ENCODE assay signal across 15 mouse cellular contexts in the genomic region with DNA sequence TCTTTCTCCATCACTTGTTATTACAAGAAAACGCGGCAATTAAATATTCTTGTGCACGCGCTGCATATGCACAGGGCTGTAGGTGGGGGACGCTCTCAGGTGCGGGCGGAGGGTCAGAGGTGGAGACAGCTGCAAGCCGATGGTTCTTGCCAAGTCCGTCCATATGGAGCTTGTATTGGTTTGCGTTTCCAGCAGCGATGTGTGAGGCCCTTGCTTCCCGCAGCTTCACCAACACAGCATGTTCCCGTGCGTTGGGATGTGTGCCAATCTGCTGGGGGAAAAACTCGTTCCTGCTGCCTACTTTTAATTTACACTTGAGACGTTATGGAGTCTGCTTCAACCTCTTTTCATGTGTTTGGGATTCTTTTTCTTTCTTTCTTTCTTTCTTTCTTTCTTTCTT.
DNase-seq lines count a peak whose midpoint lies in the region; ATAC-seq lines count a peak whose summit lies in the region.
"Had no signal": no experiment of that assay in that cellular context is flagged by ENCODE, and none has a peak within 500 bp of the region (broad histone marks: within the 10 kb centered on the region; RNA-seq: fewer than 3 reads in every experiment).

No protein-coding gene starts in this region.

- no peaks in the 10 kb centered on the region for H3K4me1 ChIP-seq in forebrain, embryonic 13.5 days
- H3K4me1 ChIP-seq in forebrain, embryonic 12.5 days: no peaks in the 10 kb centered on the region
- H3K4me1 ChIP-seq: hindbrain, embryonic 15.5 days; megakaryocyte, embryonic 14.5 days had no signal

- 0 out of 2 replicates have a peak, but pooled peaks have one; percentile 16 for ATAC-seq in forebrain, embryonic 13.5 days
- ATAC-seq in forebrain, embryonic 12.5 days (ENCODE audit: low FRiP score): no peak
- ATAC-seq: liver, postnatal 0 days had no signal

- no peak overlapping the region for H3K4me3 ChIP-seq in forebrain, embryonic 13.5 days
- no peak overlapping the region for H3K4me3 ChIP-seq in forebrain, embryonic 12.5 days (replicated peaks)
- H3K4me3 ChIP-seq: hindbrain, embryonic 15.5 days; megakaryocyte, embryonic 14.5 days; neural tube, embryonic 13.5 days had no signal

- WGBS in forebrain, embryonic 13.5 days: 74% methylated on average over 16 of the region's 16 CpGs
- WGBS in forebrain, embryonic 12.5 days: 83% methylated on average over 16 of the region's 16 CpGs

- no peak overlapping the region for H3K27ac ChIP-seq in forebrain, embryonic 13.5 days
- H3K27ac ChIP-seq in forebrain, embryonic 12.5 days: no peak overlapping the region
- H3K27ac ChIP-seq: hindbrain, embryonic 15.5 days; neural tube, embryonic 13.5 days had no signal

- no peaks in the 10 kb centered on the region for H3K9me3 ChIP-seq in forebrain, embryonic 13.5 days (replicated peaks)
- no peaks in the 10 kb centered on the region for H3K9me3 ChIP-seq in forebrain, embryonic 12.5 days
- H3K9me3 ChIP-seq: hindbrain, embryonic 15.5 days; neural tube, embryonic 13.5 days had no signal

- H3K27me3 ChIP-seq in forebrain, embryonic 13.5 days: no peaks in the 10 kb centered on the region
- H3K27me3 ChIP-seq in forebrain, embryonic 12.5 days: no peaks in the 10 kb centered on the region
- H3K27me3 ChIP-seq: hindbrain, embryonic 15.5 days; megakaryocyte, embryonic 14.5 days; neural tube, embryonic 13.5 days had no signal

- H3K4me2 ChIP-seq in forebrain, embryonic 13.5 days: 0 out of 2 replicates have a peak overlapping the region, but pooled peaks have one; percentile 14
- no peak overlapping the region for H3K4me2 ChIP-seq in forebrain, embryonic 12.5 days
- H3K4me2 ChIP-seq: hindbrain, embryonic 15.5 days; neural tube, embryonic 13.5 days had no signal

- H3K36me3 ChIP-seq in forebrain, embryonic 13.5 days (ENCODE audit: poor library complexity, severe bottlenecking): no peaks in the 10 kb centered on the region
- no peaks in the 10 kb centered on the region for H3K36me3 ChIP-seq in forebrain, embryonic 12.5 days (replicated peaks)
- H3K36me3 ChIP-seq: hindbrain, embryonic 15.5 days; neural tube, embryonic 13.5 days had no signal

- H3K9ac ChIP-seq in forebrain, embryonic 13.5 days: no peak overlapping the region
- no peak overlapping the region for H3K9ac ChIP-seq in forebrain, embryonic 12.5 days
- H3K9ac ChIP-seq: hindbrain, embryonic 15.5 days; liver, postnatal 0 days; neural tube, embryonic 13.5 days had no signal

- peak; percentile 5 for DNase-seq in cerebellum, adult 9-10 months
- peak; percentile 44 for DNase-seq in layer of hippocampus, adult 9-11 months
- DNase-seq in right cerebral cortex, adult 2 months (ENCODE audit: low spot score in 2 of 2): peak; percentile 71
- DNase-seq in yolk sac, embryonic 10.5 days (ENCODE audit: low spot score): no peak
- DNase-seq in embryo, embryonic 11 days: no peak
- no peak for DNase-seq in heart, postnatal 4 days
- DNase-seq: B cell, adult 2 months; kidney, postnatal 4 days; liver, postnatal 0 days; spleen, adult 18-20 months had no signal

Comparison
In these comparisons a context has a peak if more than half of its experiments do, and no peak if none do; other contexts are left out.
1. DNase-seq: peak in cerebellum, adult 9-10 months (single experiment), layer of hippocampus, adult 9-11 months (single experiment) and right cerebral cortex, adult 2 months (2 of 2); none in yolk sac, embryonic 10.5 days (single experiment), embryo, embryonic 11 days (single experiment) and heart, postnatal 4 days (single experiment).